Mouse (Mus musculus) CD8-positive naive resting alpha-beta T cell, adult 57 days (primary cell): ENCODE measurements around the gene Tnfrsf26. TPM values are rescaled to one million over a fixed set of nuclear protein-coding genes. Genes with fewer than 3 reads are reported as not detected.

ENCODE experiments used
- total RNA-seq: library from RNA; stranded (reverse); gene quantifications from one replicate; pipeline ENCODE4 v1.2.4, GENCODE M21; 2023

Tnfrsf26 gene
- total RNA-seq, result 43.1 TPM

GRCm38 (mm10) chr7:143628540-143628939 is at the start of gene Tnfrsf26:
Tnfrsf26 (minus strand) TSS chr7:143628722.

GRCm38 (mm10) chr7:143649034-143649768 is 20.7 kb upstream of the Tnfrsf26 start, which contains the start of gene Tnfrsf22:
Tnfrsf22 (minus strand) TSS chr7:143649661.

GRCm38 (mm10) chr7:143599428-143600230 is 28.9 kb downstream of the Tnfrsf26 start, which contains the start of gene Cars:
Cars (minus strand) TSS chr7:143600090.

Other genes starting within 250 kb of the Tnfrsf26 start
- 2.2 TPM for gene Cdkn1c, start 167.7 kb downstream of the Tnfrsf26 start, total RNA-seq
- gene Slc22a18, start 155.0 kb downstream of the Tnfrsf26 start, total RNA-seq, result not detected
- gene Phlda2, start 125.6 kb downstream of the Tnfrsf26 start, total RNA-seq, result not detected
- 209 TPM for gene Nap1l4, start 79.6 kb downstream of the Tnfrsf26 start, total RNA-seq
- gene Cars, start 28.6 kb downstream of the Tnfrsf26 start, total RNA-seq, result 58.8 TPM
- gene Tnfrsf22, start 20.9 kb upstream of the Tnfrsf26 start, total RNA-seq, result 23.6 TPM
- 2.3 TPM for gene Tnfrsf23, start 57.1 kb upstream of the Tnfrsf26 start, total RNA-seq
- gene Osbpl5, start 128.3 kb upstream of the Tnfrsf26 start, total RNA-seq, result 36.6 TPM
- not detected for gene Mrgprg, start 138.3 kb upstream of the Tnfrsf26 start, total RNA-seq
- 1.0 TPM for gene Mrgpre, start 155.8 kb upstream of the Tnfrsf26 start, total RNA-seq
- 13.2 TPM for gene Nadsyn1, start 194.1 kb upstream of the Tnfrsf26 start, total RNA-seq
- 20.1 TPM for gene Dhcr7, start 194.4 kb upstream of the Tnfrsf26 start, total RNA-seq
- gene Gm498, start 238.1 kb upstream of the Tnfrsf26 start, total RNA-seq, result not detected